Mouse (Mus musculus): ENCODE measurements around the gene Mrpl55. TPM values are rescaled to one million over a fixed set of nuclear protein-coding genes. Genes with fewer than 3 reads are reported as not detected.

The Mrpl55 gene
- polyA plus RNA-seq, 1 experiment from 2014 or later, result 123 TPM

DNA sequence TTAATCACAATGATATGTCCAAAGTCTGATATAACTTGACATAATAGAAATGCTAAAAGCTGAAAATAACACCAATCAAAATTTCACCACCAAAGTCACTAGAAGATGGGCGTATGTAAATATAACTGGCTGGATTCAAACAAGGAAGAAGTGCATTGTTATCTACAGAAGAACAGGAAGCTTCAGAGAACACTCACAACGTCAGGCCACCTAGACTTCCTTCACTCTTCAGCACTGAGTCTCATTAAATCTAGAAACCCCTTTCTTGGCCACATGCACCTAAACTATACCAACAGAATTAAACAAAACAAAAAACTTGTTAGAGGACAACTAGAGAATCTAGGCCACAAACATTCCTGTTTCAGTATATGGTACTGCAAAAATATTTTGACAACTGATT, 22.2 kb downstream of the Mrpl55 start:
- no peak for DNase-seq (ENCODE audit: low spot score)
- Histone ChIP-seq H3K27ac (no peak overlapping the region), H3K4me3 (no peak overlapping the region), H3K9me3 (no peaks in the 10 kb centered on the region), H3K36me3 (peaks cover 21% of the 10 kb centered on the region), H3K27me3 (ENCODE audit: insufficient read depth, poor library complexity, severe bottlenecking) (no peaks in the 10 kb centered on the region), H3K4me1 (peaks cover 61% of the 10 kb centered on the region)
- 53% methylated on average over 2 of the region's 2 CpGs for WGBS

- DNase-seq (ENCODE audit: low spot score), result no peak
- Histone ChIP-seq H3K27ac (no peak overlapping the region), H3K4me1 (peaks cover 61% of the 10 kb centered on the region), H3K9me3 (no peaks in the 10 kb centered on the region), H3K36me3 (peaks cover 14% of the 10 kb centered on the region; the same call in 1 of the 2 replicates), H3K27me3 (ENCODE audit: insufficient read depth, poor library complexity, severe bottlenecking) (no peaks in the 10 kb centered on the region), H3K4me3 (peak overlapping the region; percentile 99; the same call in 1 of the 2 replicates)
- WGBS, result 52% methylated on average over 2 of the region's 2 CpGs
Observed at GRCm38 (mm10) chr11:59225167-59225566, 22.9 kb downstream of the Mrpl55 start.

DNA sequence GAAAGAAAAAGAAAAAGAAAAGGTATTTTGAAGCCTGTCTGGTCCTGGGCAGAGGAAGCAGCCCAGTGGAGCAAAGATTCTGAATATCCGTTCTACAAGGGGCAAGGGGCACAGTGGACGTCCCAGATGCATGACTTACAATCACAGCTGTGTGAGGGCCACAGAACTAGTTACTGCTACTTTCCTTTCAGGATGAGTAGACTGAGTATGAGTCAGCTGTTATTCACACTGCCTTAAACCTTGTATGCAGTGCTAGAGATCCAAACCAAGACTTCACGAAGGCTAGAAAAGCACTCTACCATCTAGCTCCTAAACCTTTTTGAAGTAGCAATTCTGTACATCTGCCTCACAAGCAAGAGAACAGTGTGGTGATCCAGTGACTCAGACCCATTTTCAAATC, 24.0 kb downstream of the Mrpl55 start:
- peak overlapping the region; percentile 99 for H3K4me3 ChIP-seq
- DNase-seq (ENCODE audit: low spot score), result no peak
- 0 out of 2 replicates have a peak overlapping the region, but pooled peaks have one; percentile 1 for H3K27ac ChIP-seq
- peaks cover 63% of the 10 kb centered on the region for H3K4me1 ChIP-seq
- H3K36me3 ChIP-seq, result peaks cover 10% of the 10 kb centered on the region; the same call in 1 of the 2 replicates
- H3K27me3 ChIP-seq (ENCODE audit: insufficient read depth, poor library complexity, severe bottlenecking), result no peaks in the 10 kb centered on the region
- 54% methylated on average over 3 of the region's 3 CpGs for WGBS
- no peaks in the 10 kb centered on the region for H3K9me3 ChIP-seq

GRCm38 (mm10) chr11:59226787-59227603, 24.7 kb downstream of the Mrpl55 start:
- Histone ChIP-seq H3K4me3 (peak overlapping the region; percentile 99), H3K27me3 (ENCODE audit: insufficient read depth, poor library complexity, severe bottlenecking) (no peaks in the 10 kb centered on the region), H3K36me3 (peaks cover 7% of the 10 kb centered on the region; the same call in 1 of the 2 replicates), H3K27ac (peak overlapping the region; percentile 100), H3K4me1 (peaks cover 59% of the 10 kb centered on the region), H3K9me3 (no peaks in the 10 kb centered on the region)
- WGBS, result 4% methylated on average over 21 of the region's 21 CpGs
- DNase-seq (ENCODE audit: low spot score), result no peak

DNA sequence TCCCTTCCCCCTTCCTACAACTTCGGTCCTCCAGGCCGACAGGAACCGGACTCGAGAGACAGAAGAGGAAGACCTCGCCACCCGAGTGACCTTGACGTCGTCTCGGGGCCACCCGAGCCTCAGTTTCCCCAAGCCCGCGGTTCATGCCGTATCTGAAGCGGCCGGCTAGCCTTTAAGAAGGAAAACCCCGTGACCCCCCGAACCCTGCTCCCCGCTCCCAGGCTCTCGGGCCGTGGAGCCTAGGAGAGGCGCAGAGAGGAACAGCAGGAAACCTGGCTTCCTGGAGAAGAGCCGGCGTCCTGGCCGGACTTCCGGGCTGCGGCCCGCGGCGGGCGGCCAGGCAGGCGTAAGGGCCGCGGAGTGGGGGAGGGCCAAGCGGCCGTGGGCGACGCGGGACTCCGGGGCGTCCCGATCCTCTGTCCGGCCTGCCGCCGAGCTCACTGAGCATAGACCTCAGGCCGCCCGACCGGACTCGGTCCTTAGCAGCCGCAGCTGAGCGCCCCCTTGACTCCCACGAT, 25.4 kb downstream of the Mrpl55 start:
- no peaks in the 10 kb centered on the region for H3K9me3 ChIP-seq
- peak overlapping the region; percentile 99 for H3K4me3 ChIP-seq
- under 1% methylated on average over 51 of the region's 51 CpGs for WGBS
- H3K27me3 ChIP-seq (ENCODE audit: insufficient read depth, poor library complexity, severe bottlenecking), result no peaks in the 10 kb centered on the region
- DNase-seq (ENCODE audit: low spot score), result no peak
- H3K4me1 ChIP-seq, result peaks cover 54% of the 10 kb centered on the region
- H3K27ac ChIP-seq, result peak overlapping the region; percentile 100
- H3K36me3 ChIP-seq, result peaks cover 7% of the 10 kb centered on the region; the same call in 1 of the 2 replicates

GRCm38 (mm10) chr11:59228122-59228953, 26.1 kb downstream of the Mrpl55 start, which contains the start of gene Arf1:
Arf1 (minus strand) TSS chr11:59228270.
- DNase-seq (ENCODE audit: low spot score), result peak; percentile 98
- Histone ChIP-seq H3K4me3 (peak within 1 kb of the TSS; percentile 99), H3K27ac (peak within 1 kb of the TSS; percentile 100), H3K27me3 (ENCODE audit: insufficient read depth, poor library complexity, severe bottlenecking) (no peaks in the 10 kb centered on the region), H3K9me3 (no peaks in the 10 kb centered on the region), H3K36me3 (peaks cover 4% of the 10 kb centered on the region; the same call in 1 of the 2 replicates), H3K4me1 (peaks cover 48% of the 10 kb centered on the region)
- WGBS, result 4% methylated on average over 59 of the region's 59 CpGs

DNA sequence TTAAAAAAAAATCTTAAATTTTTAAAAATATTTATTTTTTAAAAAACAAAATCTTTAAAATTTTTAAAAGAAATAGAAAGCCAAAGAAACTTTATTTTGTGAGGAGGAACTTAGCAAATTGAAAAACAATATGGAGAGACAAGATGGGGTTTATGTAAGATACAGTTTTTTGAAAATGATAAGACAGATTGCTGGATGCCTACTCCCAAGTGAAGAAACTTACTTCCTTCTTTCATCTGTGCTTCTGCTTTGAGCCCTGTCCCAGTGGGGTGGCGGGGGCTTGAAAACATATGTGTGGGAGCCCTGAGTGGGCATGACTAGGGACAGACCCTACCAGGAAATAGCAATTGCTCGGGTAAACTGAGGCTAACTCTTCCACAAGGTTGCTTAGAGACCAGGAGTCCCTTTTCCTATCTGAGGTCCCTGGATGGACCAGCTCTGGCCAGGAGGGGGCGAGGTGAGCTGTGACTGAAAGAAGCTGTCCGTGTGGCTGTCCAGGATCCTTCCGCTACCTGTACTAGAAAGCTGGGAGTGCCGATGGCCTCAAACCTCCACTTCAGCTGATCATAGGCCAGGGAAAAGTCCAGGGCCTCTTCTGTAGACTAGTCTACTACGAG, 28.0 kb downstream of the Mrpl55 start:
- Histone ChIP-seq H3K27ac (no peak overlapping the region), H3K9me3 (no peaks in the 10 kb centered on the region), H3K4me1 (peaks cover 29% of the 10 kb centered on the region), H3K4me3 (no peak overlapping the region), H3K27me3 (ENCODE audit: insufficient read depth, poor library complexity, severe bottlenecking) (peaks cover 3% of the 10 kb centered on the region; the same call in 1 of the 2 replicates), H3K36me3 (no peaks in the 10 kb centered on the region)
- peak; percentile 88 for DNase-seq (ENCODE audit: low spot score)
- WGBS, result 13% methylated on average over 7 of the region's 7 CpGs

- no peak overlapping the region for H3K27ac ChIP-seq
- H3K27me3 ChIP-seq (ENCODE audit: insufficient read depth, poor library complexity, severe bottlenecking), result peaks cover 16% of the 10 kb centered on the region; the same call in 1 of the 2 replicates
- no peaks in the 10 kb centered on the region for H3K36me3 ChIP-seq
- DNase-seq (ENCODE audit: low spot score), result no peak
- H3K9me3 ChIP-seq, result no peaks in the 10 kb centered on the region
- H3K4me1 ChIP-seq, result peaks cover 12% of the 10 kb centered on the region
- 43% methylated on average over 2 of the region's 2 CpGs for WGBS
- no peak overlapping the region for H3K4me3 ChIP-seq
Observed at GRCm38 (mm10) chr11:59232797-59233196, 30.5 kb downstream of the Mrpl55 start.

DNA sequence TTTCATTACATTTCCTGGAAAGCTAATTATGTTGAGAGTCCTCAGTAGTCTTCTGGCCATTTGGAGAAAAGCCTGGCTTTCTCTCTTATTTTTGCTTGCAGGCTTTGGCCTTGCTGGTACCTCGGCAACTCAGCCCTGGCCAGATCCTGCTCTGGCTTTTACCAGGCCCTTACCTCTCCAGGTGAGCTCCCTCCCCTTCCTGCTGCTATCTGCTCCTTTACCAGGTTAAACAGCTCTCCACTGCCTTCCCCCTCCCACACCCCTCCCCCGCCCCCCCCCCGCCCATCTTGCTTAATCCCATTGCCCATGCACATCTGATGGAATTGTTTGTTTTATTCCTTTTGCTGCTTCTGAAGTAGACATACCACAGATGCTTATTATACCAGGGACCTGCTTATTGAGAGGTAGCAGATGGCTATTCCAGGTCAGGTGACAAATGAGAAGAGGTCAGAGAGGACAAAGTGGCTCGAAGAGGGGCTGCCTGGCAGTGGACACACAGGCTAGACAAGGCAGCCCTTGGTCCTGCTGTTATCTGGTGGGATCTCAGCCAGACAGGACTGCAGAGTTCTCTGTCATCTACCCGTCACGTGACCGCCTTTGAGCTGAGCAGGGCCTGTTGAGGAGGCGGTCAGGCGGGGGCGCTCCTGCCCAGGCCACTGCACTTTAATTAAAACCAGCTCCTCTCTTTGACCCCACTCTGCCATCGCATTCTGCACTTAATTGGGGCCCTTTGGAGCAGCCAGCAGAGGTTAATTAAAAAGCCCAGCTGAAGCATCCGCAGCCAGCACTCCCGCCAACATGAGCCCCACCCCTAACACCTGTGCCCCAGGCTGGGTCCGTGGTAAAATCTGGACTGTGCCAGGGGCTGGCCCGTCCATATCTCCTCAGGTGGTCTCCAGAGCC, 36.5 kb downstream of the Mrpl55 start:
- Histone ChIP-seq H3K27me3 (ENCODE audit: insufficient read depth, poor library complexity, severe bottlenecking) (peaks cover 69% of the 10 kb centered on the region), H3K36me3 (no peaks in the 10 kb centered on the region)
- 5% methylated on average over 14 of the region's 15 CpGs for WGBS

GRCm38 (mm10) chr11:59239428-59239785, 37.1 kb downstream of the Mrpl55 start:
- Histone ChIP-seq H3K4me1 (peaks cover 14% of the 10 kb centered on the region), H3K4me3 (no peak overlapping the region), H3K27ac (no peak overlapping the region), H3K36me3 (no peaks in the 10 kb centered on the region), H3K9me3 (no peaks in the 10 kb centered on the region), H3K27me3 (ENCODE audit: insufficient read depth, poor library complexity, severe bottlenecking) (peaks cover 75% of the 10 kb centered on the region)
- DNase-seq (ENCODE audit: low spot score), result no peak
- WGBS, result 61% methylated on average over 4 of the region's 4 CpGs

More for the DNA sequence above, 36.5 kb downstream of the Mrpl55 start:
- Histone ChIP-seq H3K4me1 (peaks cover 14% of the 10 kb centered on the region), H3K4me3 (0 out of 2 replicates have a peak overlapping the region, but pooled peaks have one; percentile 13), H3K27ac (no peak overlapping the region), H3K9me3 (no peaks in the 10 kb centered on the region)
- peak; percentile 88 for DNase-seq (ENCODE audit: low spot score)

GRCm38 (mm10) chr11:59239796-59240195, 37.5 kb downstream of the Mrpl55 start:
- Histone ChIP-seq H3K27me3 (ENCODE audit: insufficient read depth, poor library complexity, severe bottlenecking) (peaks cover 79% of the 10 kb centered on the region), H3K27ac (no peak overlapping the region), H3K4me1 (peaks cover 14% of the 10 kb centered on the region), H3K9me3 (no peaks in the 10 kb centered on the region), H3K4me3 (no peak overlapping the region), H3K36me3 (no peaks in the 10 kb centered on the region)
- WGBS, result 75% methylated on average over 4 of the region's 4 CpGs
- no peak for DNase-seq (ENCODE audit: low spot score)

All from heart, embryonic 10.5 days (tissue).